Mouse (Mus musculus) lung, embryonic 14.5 days (tissue): ENCODE results near the gene Rarres2. TPM values are rescaled to one million over a fixed set of nuclear protein-coding genes. Genes with fewer than 3 reads are reported as not detected.
A peak's percentile ranks its signal among the peaks of the same experiment; 100 is the strongest.

Experiments used
- ATAC-seq: fragments of 200-750 bp; cut with Nextera tagmentation; 2 replicates; pipeline ENCODE4 v1.8.0; 2017; ENCODE audit warnings: mild to moderate bottlenecking, moderate TSS enrichment, moderate library complexity; ENCODE audit not compliant: insufficient read depth
- DNase-seq: peaks from one replicate; pipeline ENCODE4 v3.0.0-alpha.2; 2015
- H3K27ac ChIP-seq: fragments of 300-500 bp; sonication (generic); 2 replicates; pipeline ENCODE4 v1.5.1; 2014; ENCODE audit warnings: low read depth, mild to moderate bottlenecking, moderate library complexity
- H3K27me3 ChIP-seq: fragments of 300-500 bp; sonication (generic); 2 replicates; pipeline ENCODE4 v1.6.1; 2014; ENCODE audit warnings: low read length, control low read depth; ENCODE audit not compliant: insufficient read depth
- H3K36me3 ChIP-seq: fragments of 300-500 bp; sonication (generic); 2 replicates; pipeline ENCODE4 v1.6.1; 2014; ENCODE audit warnings: control low read depth; ENCODE audit not compliant: insufficient read depth
- H3K4me1 ChIP-seq: fragments of 300-500 bp; sonication (generic); 2 replicates; pipeline ENCODE4 v1.6.1; 2014; ENCODE audit warnings: antibody characterized with exemption, control low read depth; ENCODE audit not compliant: insufficient read depth
- H3K4me2 ChIP-seq: fragments of 300-500 bp; sonication (generic); 2 replicates; pipeline ENCODE4 v1.6.1; 2014; ENCODE audit warnings: mild to moderate bottlenecking
- H3K4me3 ChIP-seq: fragments of 300-500 bp; sonication (generic); 2 replicates; pipeline ENCODE4 v1.5.1; 2014; ENCODE audit warnings: low read depth, low read length
- H3K9ac ChIP-seq: fragments of 300-500 bp; sonication (generic); 2 replicates; pipeline ENCODE4 v1.6.1; 2014
- H3K9me3 ChIP-seq: fragments of 300-500 bp; sonication (generic); 2 replicates; pipeline ENCODE4 v1.6.1; 2016; ENCODE audit warnings: low read depth, low read length, control low read depth
- CTCF ChIP-seq: IDR thresholded peaks from 2 replicates; pipeline ENCODE4 v1.5.1; 2016; ENCODE audit warnings: antibody characterized with exemption, low read depth
- WGBS: fragments of 180-500 bp; shearing (Covaris S2); extraction: QIAGEN DNeasy Blood & Tissue Kit; methylation state at CpG from one replicate; pipeline ENCODE4 v1.1.7; 2014; 5-methylcytosine and 5-hydroxymethylcytosine counted together
- polyA plus RNA-seq: library from polyadenylated mRNA; unstranded; fragments of >200 nt; fragmentation: Nextera tagmentation; extraction: Ambion mirVana; gene quantifications from 2 replicates; pipeline ENCODE4 v1.2.1, GENCODE M21; 2014

Gene Rarres2
- polyA plus RNA-seq, 1 experiment from 2014 or later = 43.1 TPM

DNA sequence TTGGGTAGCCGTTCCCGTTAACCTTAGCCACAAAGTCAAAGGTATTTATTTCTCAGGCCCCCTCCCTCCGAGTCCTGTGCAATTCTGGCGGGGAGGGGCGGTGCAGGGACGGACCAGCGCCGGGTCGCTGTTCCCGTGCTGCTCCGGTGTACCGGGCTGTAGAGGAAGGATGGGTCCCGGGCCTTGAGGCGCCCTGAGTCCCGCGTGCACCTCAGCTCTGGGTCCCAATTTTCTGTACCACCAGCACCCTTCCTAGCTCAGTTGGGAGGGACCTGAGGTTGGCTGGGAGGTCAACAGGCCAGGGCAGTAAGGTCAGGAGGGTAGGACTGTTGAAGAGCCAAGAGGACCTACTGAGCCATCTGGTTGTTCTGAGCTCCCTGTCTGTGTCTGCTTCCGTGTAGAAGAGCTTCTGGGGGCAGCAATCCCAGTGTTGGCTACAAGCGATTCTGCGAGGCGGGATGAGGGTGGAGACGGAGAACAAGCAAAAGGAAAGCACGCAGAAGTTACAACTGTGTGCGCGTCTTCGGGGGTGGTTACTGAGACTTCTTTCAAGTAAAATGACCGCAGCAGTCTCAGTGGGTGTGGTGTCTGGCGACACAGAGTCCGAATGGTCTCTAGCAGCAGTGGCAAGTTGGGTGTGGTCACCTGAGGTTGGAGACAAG, 29.6 kb upstream of the Rarres2 start:
- Histone ChIP-seq H3K9me3 (peaks cover 11% of the 10 kb centered on the region), H3K27me3 (no peaks in the 10 kb centered on the region), H3K36me3 (peaks cover 30% of the 10 kb centered on the region), H3K9ac (peak overlapping the region; percentile 83), H3K4me1 (peaks cover 3% of the 10 kb centered on the region), H3K4me3 (peak overlapping the region; percentile 76), H3K4me2 (peak overlapping the region; percentile 94), H3K27ac (peak overlapping the region; percentile 67)
- 1% methylated on average over 28 of the region's 28 CpGs for WGBS
- DNase-seq = peak; percentile 52
- peak; percentile 73 for ATAC-seq
- no peak for TF ChIP-seq CTCF

DNA sequence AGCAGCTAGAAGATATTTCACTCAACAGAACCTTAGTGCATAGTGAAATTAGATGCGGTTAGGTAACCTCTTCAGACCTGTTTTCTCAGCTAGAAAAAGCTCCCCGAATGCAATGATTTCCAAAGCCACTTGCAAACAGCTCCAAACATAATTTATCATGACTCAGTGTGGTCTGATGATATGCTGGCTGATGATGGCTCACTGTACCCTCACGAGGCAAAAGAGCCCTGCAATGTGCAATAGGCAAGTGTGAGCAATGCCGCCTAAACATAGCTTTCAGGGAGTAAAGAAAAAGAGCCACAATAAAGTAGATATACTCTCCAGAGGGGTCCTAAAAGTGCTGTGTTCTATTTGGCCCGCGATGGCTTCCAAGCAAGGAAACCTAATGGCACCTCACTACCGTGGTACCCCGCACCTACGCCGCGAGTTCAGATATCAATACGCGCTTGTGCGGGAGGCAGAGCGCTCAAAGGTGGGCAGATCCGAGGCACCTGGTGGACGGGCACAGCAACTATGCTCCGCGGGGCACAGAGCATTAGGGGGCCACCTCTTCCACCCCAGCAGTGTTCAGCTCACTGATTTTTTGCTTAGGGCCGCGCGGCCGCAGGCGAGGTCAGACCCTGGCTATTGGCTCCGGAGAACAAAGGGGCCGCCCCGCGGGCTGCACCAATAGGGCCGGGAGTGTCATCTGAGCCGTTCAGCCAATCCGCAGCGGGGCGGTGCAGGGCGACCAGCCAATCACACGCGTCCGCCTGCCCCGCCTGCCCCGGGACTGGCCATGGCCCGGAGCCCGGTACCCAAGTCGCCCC, 28.9 kb upstream of the Rarres2 start, which contains the start of gene Zfp775:
TSS of gene Zfp775 (plus strand) at position 793 of the 809 bp plus-strand sequence.
- peaks cover 3% of the 10 kb centered on the region for H3K4me1 ChIP-seq
- peak within 1 kb of the TSS; percentile 83 for H3K9ac ChIP-seq
- peaks cover 18% of the 10 kb centered on the region for H3K9me3 ChIP-seq
- H3K36me3 ChIP-seq = peaks cover 38% of the 10 kb centered on the region
- 4% methylated on average over 42 of the region's 42 CpGs for WGBS
- H3K4me2 ChIP-seq = peak within 1 kb of the TSS; percentile 94
- peak within 1 kb of the TSS; percentile 67 for H3K27ac ChIP-seq
- peak within 1 kb of the TSS; percentile 76 for H3K4me3 ChIP-seq
- peak; percentile 17; the same call in 1 of the 2 replicates for TF ChIP-seq CTCF
- ATAC-seq (peak; percentile 99), DNase-seq (peak; percentile 98)
- H3K27me3 ChIP-seq = no peaks in the 10 kb centered on the region

DNA sequence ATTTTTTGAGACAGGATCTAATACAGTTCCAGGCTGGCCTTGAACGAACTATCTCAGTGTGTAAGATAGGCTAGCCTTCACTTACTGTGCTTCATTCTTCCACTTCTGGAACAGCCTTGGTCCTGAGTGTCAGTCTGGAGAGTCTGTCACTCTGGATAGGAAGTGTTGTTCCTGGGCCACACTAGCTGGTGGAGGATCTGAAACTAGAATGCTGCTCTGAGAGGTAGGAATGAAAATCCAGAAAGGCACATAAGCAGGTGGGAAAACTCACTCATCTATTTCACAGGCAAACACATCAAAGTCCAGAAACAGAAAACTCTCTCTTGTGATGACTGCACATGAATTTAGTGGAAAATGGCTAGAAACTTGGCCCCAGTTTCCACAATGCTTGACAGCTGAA, 28.0 kb upstream of the Rarres2 start:
- no peak for TF ChIP-seq CTCF
- H3K4me2 ChIP-seq = no peak overlapping the region
- H3K9me3 ChIP-seq = peaks cover 24% of the 10 kb centered on the region
- no peak overlapping the region for H3K9ac ChIP-seq
- H3K27ac ChIP-seq = no peak overlapping the region
- DNase-seq (no peak), ATAC-seq (no peak)
- peaks cover 46% of the 10 kb centered on the region for H3K36me3 ChIP-seq
- WGBS = 91% methylated on average over 1 of the region's 1 CpGs
- H3K27me3 ChIP-seq = no peaks in the 10 kb centered on the region
- H3K4me3 ChIP-seq = no peak overlapping the region
- H3K4me1 ChIP-seq = peaks cover 3% of the 10 kb centered on the region

DNA sequence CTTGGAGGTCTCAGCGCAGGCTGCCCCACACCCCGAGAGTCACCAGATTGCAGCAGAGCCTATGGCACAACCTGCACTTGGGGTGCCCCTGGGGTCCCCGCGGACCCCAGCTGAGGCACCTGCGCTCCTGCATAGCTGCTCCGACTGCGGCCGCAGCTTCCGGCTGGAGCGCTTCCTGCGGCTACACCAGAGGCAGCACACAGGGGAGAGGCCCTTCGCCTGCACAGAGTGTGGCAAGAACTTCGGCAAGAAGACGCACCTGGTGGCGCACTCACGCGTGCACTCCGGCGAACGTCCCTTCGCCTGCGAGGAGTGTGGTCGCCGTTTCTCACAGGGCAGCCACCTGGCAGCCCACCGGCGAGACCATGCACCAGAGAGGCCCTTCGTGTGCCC, 24.6 kb upstream of the Rarres2 start:
- TF ChIP-seq CTCF = no peak
- peaks cover 51% of the 10 kb centered on the region for H3K36me3 ChIP-seq
- H3K27me3 ChIP-seq = no peaks in the 10 kb centered on the region
- H3K9ac ChIP-seq = no peak overlapping the region
- peaks cover 10% of the 10 kb centered on the region; the same call in 1 of the 2 replicates for H3K4me1 ChIP-seq
- no peak overlapping the region for H3K4me3 ChIP-seq
- WGBS = 94% methylated on average over 27 of the region's 27 CpGs
- H3K4me2 ChIP-seq = no peak overlapping the region
- no peak overlapping the region for H3K27ac ChIP-seq
- ATAC-seq (no peak), DNase-seq (no peak)
- H3K9me3 ChIP-seq = peaks cover 24% of the 10 kb centered on the region

DNA sequence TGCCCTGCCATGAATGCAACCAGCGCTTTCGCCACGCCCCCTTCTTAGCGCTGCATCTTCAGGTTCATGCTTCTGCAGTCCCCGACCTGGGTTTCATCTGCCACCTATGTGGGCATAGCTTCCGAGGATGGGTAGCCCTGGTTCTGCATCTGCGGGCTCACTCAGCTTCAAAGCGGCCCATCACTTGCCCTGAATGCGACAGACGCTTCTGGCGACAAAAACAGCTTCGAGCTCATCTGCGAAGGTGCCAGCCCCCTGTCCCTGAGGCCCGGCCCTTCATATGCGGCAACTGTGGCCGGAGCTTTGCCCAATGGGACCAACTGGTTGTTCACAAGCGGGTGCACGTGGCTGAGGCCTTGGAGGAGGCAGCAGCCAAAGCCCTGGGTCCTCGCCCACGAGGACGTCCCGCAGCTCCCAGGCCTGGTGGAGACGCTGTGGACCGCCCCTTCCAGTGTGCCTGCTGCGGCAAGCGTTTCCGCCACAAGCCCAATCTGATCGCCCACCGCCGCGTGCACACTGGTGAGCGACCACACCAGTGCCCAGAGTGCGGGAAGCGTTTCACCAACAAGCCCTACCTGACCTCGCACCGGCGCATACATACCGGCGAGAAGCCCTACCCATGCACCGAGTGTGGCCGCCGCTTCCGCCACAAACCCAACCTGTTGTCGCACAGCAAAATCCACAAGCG, 24.1 kb upstream of the Rarres2 start:
- Histone ChIP-seq H3K27me3 (no peaks in the 10 kb centered on the region), H3K36me3 (peaks cover 51% of the 10 kb centered on the region), H3K4me2 (no peak overlapping the region), H3K4me1 (peaks cover 10% of the 10 kb centered on the region; the same call in 1 of the 2 replicates), H3K27ac (no peak overlapping the region), H3K9ac (no peak overlapping the region), H3K9me3 (peaks cover 24% of the 10 kb centered on the region), H3K4me3 (no peak overlapping the region)
- WGBS = 94% methylated on average over 45 of the region's 45 CpGs
- DNase-seq = no peak
- TF ChIP-seq CTCF = no peak
- no peak for ATAC-seq

DNA sequence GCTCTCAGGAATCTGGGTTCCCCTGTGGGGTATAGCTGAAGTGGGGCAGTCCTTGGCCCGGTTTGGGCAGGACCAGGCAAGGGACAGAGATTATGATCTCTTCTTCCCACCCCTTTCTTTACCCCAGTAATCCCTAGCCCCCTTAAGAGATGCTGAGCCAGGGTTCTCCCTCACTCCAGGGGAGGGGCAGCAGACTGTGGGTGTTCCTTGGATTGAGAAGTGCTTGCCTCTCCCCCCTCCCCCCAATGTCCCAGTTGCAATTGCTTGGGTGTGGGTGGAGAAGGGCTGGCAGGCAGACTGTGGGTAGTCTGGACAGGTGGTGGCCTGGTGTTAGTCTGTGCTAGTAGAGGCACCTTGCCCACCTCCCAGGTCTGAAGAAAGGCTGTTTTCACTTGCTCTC, 22.7 kb upstream of the Rarres2 start:
- Histone ChIP-seq H3K27ac (no peak overlapping the region), H3K4me1 (peaks cover 10% of the 10 kb centered on the region; the same call in 1 of the 2 replicates), H3K4me2 (peak overlapping the region; percentile 76), H3K9me3 (peaks cover 24% of the 10 kb centered on the region), H3K9ac (no peak overlapping the region), H3K27me3 (no peaks in the 10 kb centered on the region), H3K36me3 (peaks cover 51% of the 10 kb centered on the region), H3K4me3 (peak overlapping the region; percentile 83; the same call in 1 of the 2 replicates)
- WGBS = 46% methylated on average over 1 of the region's 1 CpGs
- no peak for TF ChIP-seq CTCF
- ATAC-seq (no peak), DNase-seq (no peak)
